In the genomic region with DNA sequence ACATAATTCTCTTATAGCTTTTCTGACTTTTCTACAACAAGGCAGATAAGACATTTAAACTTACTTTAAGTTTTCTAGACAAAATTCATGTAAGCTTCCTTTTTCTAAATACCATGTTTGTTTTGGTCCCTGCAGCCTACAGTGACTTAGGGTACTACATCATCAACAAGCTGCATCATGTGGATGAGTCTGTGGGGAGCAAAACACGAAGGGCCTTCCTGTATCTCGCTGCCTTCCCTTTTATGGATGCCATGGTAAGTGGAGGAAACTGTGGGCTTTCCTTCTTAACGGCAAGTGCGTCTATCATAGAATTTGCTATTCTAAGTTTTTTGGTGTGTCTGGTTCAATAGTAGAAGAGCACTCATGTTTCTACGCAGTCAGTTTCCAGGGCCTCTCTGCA, we compare ENCODE assay signal across 26 mouse cellular contexts.
"Had no signal": no experiment of that assay in that cellular context is flagged by ENCODE, and none has a peak within 500 bp of the region (broad histone marks: within the 10 kb centered on the region; RNA-seq: fewer than 3 reads in every experiment).

No protein-coding gene starts in this region.

- H3K27ac ChIP-seq: heart, embryonic 13.5 days; heart, embryonic 15.5 days; hindbrain, embryonic 12.5 days; hindbrain, embryonic 14.5 days; intestine, embryonic 15.5 days; kidney, embryonic 15.5 days; kidney, postnatal 0 days; limb, embryonic 10.5 days; limb, embryonic 12.5 days; liver, embryonic 13.5 days; liver, embryonic 15.5 days had no signal

- H3K4me3 ChIP-seq: heart, embryonic 13.5 days; heart, embryonic 15.5 days; hindbrain, embryonic 12.5 days; intestine, embryonic 15.5 days; kidney, embryonic 15.5 days; limb, embryonic 10.5 days; limb, embryonic 12.5 days; liver, embryonic 13.5 days; liver, embryonic 15.5 days had no signal

- H3K36me3 ChIP-seq: intestine, embryonic 15.5 days; kidney, embryonic 15.5 days; limb, embryonic 12.5 days had no signal

- ATAC-seq: hindbrain, embryonic 16.5 days; inflammation-experienced regulatory T-cells, adult 6 months; intestine, embryonic 15.5 days had no signal

- H3K27me3 ChIP-seq: heart, embryonic 13.5 days; heart, embryonic 15.5 days; hindbrain, embryonic 12.5 days; intestine, embryonic 15.5 days; kidney, embryonic 15.5 days; limb, embryonic 12.5 days; liver, embryonic 13.5 days; liver, embryonic 15.5 days had no signal

- DNase-seq: gastrocnemius, postnatal 14 days; heart, adult 18-20 months; heart, postnatal 14 days; heart, postnatal 4 days; kidney, adult 2 months; kidney, adult 9 months; kidney, postnatal 14 days; kidney, postnatal 36 days; layer of hippocampus, adult 9-11 months; layer of hippocampus, postnatal 36 days; liver; liver, embryonic 13.5 days had no signal

- H3K9ac ChIP-seq: heart, embryonic 13.5 days; heart, embryonic 15.5 days; hindbrain, embryonic 12.5 days; hindbrain, embryonic 14.5 days; intestine, embryonic 15.5 days; kidney, embryonic 15.5 days; limb, embryonic 12.5 days; liver, embryonic 13.5 days; liver, embryonic 15.5 days had no signal

- H3K4me2 ChIP-seq: heart, embryonic 11.5 days; heart, embryonic 13.5 days; heart, embryonic 15.5 days; hindbrain, embryonic 12.5 days; hindbrain, embryonic 14.5 days; intestine, embryonic 15.5 days; kidney, embryonic 15.5 days; limb, embryonic 12.5 days; liver, embryonic 11.5 days; liver, embryonic 13.5 days; liver, embryonic 15.5 days had no signal

- H3K9me3 ChIP-seq: heart, embryonic 13.5 days; heart, embryonic 15.5 days; hindbrain, embryonic 12.5 days; intestine, embryonic 15.5 days; kidney, embryonic 15.5 days; limb, embryonic 10.5 days; limb, embryonic 12.5 days; liver, embryonic 13.5 days; liver, embryonic 15.5 days had no signal
